Mouse (Mus musculus) forelimb bud, embryonic 11.5 days (tissue): ENCODE results near the gene Arhgap23.

ENCODE experiments used
- DNase-seq: peaks from one replicate; pipeline ENCODE4 v3.0.0-alpha.2; 2012; ENCODE audit warnings: low read depth, low spot score

Arhgap23 gene

GRCm38 (mm10) chr11:97463991-97464390 lies 48.7 kb downstream of the Arhgap23 start:
- no peak for DNase-seq

DNA sequence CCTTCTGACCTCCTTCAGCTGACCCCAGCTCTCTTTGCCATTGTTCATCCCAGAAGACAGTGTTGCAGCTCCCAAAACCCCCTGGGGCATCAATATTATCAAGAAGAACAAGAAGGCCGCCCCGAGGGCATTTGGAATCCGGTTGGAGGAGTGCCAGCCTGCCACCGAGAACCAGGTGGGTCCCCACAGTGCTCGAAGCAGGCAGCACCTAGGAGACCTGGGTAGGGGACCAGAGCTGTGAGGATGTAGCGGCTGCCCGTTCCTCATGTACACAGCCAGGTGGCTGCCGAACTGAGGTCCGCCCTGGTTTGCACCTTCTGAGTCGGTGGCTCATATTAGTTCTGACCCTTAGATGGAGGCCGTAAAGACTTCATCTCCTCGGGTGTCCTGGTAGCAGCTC lies 50.6 kb downstream of the Arhgap23 start:
- no peak for DNase-seq

- DNase-seq, result no peak
These were observed 51.3 kb downstream of the Arhgap23 start for GRCm38 (mm10) chr11:97466444-97467160.

DNA sequence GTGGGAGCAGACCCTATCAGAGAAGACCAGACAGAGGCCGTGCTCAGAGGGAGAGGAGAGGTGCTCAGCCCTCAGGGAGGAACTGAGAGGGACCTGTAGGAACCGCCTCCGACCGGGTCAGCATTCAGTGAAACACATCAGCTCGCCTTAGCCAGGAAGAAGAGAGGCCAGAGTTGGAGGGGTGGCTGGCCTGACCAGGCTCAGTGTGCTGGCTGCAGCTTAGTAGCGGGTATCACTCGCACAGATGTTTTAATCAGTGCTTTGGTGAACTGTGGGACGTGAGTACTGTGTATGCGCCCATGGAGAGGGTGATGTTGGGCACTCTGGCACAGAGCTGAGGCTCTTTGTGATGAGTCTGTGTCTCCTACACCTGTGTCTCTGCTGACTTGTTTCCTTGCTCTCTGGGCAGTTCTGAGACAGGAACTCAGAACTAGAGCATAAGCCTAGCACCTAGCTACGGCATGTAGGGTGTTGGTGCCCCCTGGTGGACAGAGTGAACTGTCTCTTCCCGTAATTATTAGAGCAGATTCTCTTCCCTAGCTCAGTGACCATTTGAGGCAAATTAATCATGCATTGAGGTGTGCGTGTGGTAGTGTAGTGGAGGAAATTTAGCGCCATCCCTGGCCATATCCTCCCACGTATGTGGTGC lies 53.4 kb downstream of the Arhgap23 start:
- peak; percentile 88 for DNase-seq

- no peak for DNase-seq
These were observed 54.5 kb downstream of the Arhgap23 start for GRCm38 (mm10) chr11:97469828-97470227.

GRCm38 (mm10) chr11:97471276-97471675 lies 55.9 kb downstream of the Arhgap23 start:
- no peak for DNase-seq

DNA sequence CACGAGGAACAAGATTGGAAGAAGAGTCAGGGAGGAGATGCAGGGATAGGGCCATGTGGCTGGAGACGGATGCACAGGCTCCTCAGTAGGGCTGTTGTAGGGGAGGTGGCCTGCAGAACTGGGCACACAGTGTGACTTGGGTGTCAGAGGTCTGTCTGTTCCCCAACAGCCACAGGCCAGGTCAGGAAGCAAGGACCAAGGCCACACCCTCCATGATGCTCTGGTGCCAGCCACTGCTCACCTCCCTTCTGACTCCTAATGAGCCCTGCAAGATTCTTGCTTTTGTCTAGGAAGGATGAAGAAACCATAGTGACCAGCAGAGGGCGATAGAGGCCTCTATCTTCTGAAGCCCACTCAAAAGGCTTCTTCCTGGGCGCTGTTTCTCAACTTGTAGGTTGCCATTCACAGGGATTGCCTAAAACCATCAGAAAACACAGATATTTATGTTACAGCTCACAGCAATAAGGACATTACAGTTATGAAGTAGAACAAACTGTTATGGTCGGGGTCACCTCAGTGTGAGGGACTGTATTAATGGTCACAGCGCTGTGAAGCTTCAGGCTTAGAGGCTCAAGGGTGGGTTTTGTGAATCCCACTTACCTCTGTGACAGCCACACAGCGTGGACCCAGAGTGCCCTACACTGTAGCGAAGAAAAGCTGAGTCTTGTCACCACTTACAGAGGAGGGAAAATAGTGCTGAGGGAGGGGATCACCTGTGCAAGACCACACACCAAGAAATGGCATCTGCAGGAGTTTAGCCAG lies 61.2 kb downstream of the Arhgap23 start:
- DNase-seq, result peak; percentile 87

GRCm38 (mm10) chr11:97477431-97477830 lies 62.1 kb downstream of the Arhgap23 start:
- no peak for DNase-seq

GRCm38 (mm10) chr11:97478345-97478744 lies 63.0 kb downstream of the Arhgap23 start:
- DNase-seq, result no peak

DNA sequence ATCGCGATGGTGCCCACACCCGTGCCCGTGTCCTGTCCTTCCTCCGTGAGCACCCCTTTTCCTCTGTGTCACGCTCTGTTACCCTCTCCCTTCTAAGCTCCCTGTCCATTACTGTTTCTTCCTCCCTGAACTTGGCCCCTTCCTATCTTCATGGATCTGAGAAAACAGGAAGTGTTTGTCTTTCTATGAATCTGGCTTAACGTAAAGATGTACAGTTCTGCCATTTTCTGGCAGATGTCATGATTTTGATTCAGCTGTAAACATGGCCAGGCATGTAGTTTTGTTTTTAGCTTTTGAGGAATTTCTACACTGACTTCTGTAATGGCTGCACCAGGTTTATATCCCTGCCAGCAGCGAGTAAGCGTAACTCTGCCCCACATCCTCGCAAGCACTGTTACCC lies 63.8 kb downstream of the Arhgap23 start:
- DNase-seq, result no peak

GRCm38 (mm10) chr11:97479824-97480223 lies 64.5 kb downstream of the Arhgap23 start:
- DNase-seq, result no peak

DNA sequence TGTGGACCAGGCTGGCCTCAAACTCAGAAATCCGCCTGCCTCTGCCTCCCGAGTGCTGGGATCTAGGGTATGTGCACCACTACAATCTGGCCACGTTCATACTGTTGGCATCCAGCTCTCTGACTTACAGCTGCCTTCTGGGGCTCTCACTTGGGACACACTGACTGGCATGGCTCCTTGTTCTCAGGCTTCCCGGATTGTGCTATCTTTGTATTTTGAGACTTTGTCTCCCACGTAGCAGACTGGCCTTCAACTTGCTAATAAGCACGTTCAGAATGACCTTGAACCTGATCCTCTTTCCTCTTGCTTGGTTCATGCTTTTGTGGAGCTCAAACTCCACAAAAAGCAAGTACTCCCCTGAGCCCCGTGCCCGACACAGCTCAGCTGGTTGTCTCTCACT lies 70.3 kb downstream of the Arhgap23 start:
- no peak for DNase-seq

- no peak for DNase-seq
These were observed 72.3 kb downstream of the Arhgap23 start for GRCm38 (mm10) chr11:97487656-97488055.

GRCm38 (mm10) chr11:97489589-97490324 lies 74.4 kb downstream of the Arhgap23 start:
- DNase-seq, result peak; percentile 83

GRCm38 (mm10) chr11:97491640-97492039 lies 76.3 kb downstream of the Arhgap23 start:
- DNase-seq, result no peak

DNA sequence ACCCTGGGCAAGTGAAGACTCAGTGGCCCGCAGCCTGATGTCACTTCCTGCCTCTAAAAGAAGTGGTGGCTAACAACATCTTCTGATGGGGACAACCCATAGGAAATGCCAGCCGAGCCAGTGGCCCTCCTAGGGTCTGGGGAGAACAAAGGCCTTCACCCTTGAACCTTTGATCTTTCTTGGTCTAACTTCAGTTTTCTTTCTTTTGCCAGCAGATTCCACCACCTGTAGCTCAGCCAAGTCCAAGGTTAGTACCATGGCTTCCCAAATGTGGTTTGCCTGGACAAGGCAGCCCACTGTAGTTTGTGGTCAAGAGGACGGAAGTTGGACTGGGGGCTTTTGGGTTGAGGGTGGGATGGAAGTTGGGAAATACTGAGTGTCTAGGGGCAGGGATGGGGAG lies 77.5 kb downstream of the Arhgap23 start:
- DNase-seq, result no peak

GRCm38 (mm10) chr11:97497543-97497942 lies 82.2 kb downstream of the Arhgap23 start:
- no peak for DNase-seq

GRCm38 (mm10) chr11:97499865-97500719 lies 84.8 kb downstream of the Arhgap23 start, which contains the start of gene 4933428G20Rik:
Gene 4933428G20Rik (minus strand): TSS chr11:97500340.
- DNase-seq, result no peak

DNA sequence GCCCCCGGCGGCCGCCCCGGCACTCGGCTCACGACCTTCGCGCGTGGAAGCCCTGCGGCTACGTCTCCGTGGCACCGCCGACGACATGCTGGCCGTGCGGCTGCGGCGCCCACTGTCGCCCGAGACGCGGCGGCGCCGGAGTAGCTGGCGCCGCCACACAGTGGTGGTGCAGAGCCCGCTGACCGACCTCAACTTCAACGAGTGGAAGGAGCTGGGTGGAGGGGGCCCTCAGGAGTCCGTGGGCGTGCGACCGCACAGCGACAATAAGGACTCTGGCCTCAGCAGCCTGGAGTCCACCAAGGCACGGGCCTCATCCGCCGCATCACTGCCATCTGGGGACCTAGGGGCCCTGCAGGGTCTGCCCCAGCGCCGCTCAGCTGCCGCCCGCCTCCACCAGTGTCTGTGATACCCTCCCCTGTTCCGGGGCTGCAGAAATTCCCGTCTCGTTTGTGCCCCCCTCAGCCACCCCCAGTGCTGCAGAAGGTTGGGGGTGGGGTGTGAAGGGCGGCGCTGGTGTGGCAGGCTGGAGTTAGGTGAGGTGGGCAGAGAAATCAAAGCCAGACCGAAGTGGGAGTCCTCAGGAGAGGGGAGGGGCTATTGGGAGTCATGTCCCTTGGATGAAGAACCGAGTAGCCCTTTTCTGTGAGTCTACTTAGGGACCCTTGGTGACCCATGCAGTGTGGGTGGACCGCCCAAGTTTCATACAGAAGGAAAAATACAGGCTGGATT lies 85.6 kb downstream of the Arhgap23 start:
- DNase-seq, result no peak

DNA sequence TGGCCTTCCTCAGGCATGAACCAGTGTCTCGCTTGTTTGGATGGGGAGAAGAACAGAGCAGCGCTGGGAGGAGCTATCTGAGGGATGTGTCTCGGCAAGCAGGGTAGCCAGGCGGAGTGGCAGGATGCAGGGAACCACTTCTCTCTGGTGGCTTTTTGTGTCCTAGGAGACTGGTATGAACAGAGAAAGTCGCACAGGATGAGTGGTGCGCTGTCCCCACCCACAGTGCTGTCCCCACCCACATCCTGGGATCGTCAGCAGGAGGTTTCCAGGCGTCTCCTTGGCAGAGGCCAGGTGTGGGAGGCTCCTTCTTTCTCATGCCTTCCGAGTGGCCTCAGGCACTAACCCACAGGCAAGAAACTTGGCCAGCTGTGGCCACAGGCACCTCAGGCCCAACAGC lies 87.0 kb downstream of the Arhgap23 start:
- DNase-seq, result no peak
